In the genomic region with DNA sequence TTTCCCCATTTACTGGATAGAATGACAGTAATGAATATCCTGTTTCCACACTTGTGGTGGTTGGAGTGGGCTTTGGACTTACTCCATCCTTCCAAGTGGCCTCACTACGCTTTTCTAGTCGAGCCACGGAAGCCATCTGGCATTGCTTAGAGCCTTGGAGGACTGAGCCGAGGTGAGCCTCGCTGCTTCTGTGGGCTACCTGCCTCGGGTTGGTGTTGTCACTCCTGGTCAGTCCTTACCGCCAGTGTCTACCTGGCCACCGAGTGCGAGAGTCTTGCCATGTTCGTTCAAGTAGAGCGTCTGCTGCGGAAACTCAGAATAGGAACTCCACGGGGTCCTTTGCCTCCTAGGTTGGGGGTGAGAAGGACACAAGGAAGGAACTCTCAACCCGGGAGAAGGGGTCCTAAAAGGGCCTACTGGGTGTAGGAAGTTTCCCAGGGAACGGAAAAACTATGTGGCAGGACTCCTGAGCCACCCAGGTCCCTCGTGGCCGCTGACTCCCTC, we compare ENCODE assay signal across 10 mouse cellular contexts. TPM values are rescaled to one million over a fixed set of nuclear protein-coding genes. Genes with fewer than 3 reads are reported as not detected.
DNase-seq lines count a peak whose midpoint lies in the region; ATAC-seq and TF ChIP-seq lines count a peak whose summit lies in the region.
"Had no signal": no experiment of that assay in that cellular context is flagged by ENCODE, and none has a peak within 500 bp of the region (broad histone marks: within the 10 kb centered on the region; RNA-seq: fewer than 3 reads in every experiment).

No protein-coding gene starts in this region.

- no peaks in the 10 kb centered on the region for H3K27me3 ChIP-seq in CH12.LX (replicated peaks)
- peaks cover 60% of the 10 kb centered on the region for H3K27me3 ChIP-seq in forebrain, postnatal 0 days (ENCODE audit: insufficient read depth, low read length)
- H3K27me3 ChIP-seq in liver, embryonic 15.5 days = peaks cover 79% of the 10 kb centered on the region

- peak overlapping the region; percentile 27; the same call in 1 of the 2 replicates for H3K4me2 ChIP-seq in CH12.LX (ENCODE audit: insufficient read depth, low read depth, poor library complexity, severe bottlenecking)
- H3K4me2 ChIP-seq in forebrain, postnatal 0 days (ENCODE audit: low read depth) = peak overlapping the region; percentile 54
- peak overlapping the region; percentile 54 for H3K4me2 ChIP-seq in liver, embryonic 15.5 days

- in situ Hi-C loops in CH12.LX (cut with MboI; ENCODE audit: low pct_ligation_motif_present, low pct_unique_long_range_greater_than_20kb, low sequenced_read_pairs) = no loop called here

- TF ChIP-seq EP300 in CH12.LX (IDR thresholded peaks at IDR 0.05; ENCODE audit: low read length) = no peak

- peaks cover 0 to 2% of the 10 kb centered on the region in 2 experiments for H3K36me3 ChIP-seq in CH12.LX (replicated peaks in 1 of 2; ENCODE audit: control insufficient read depth in 1 of 2, insufficient read depth in 1 of 2, low read length in 1 of 2)
- H3K36me3 ChIP-seq in forebrain, postnatal 0 days (ENCODE audit: insufficient read depth) = no peaks in the 10 kb centered on the region
- no peaks in the 10 kb centered on the region for H3K36me3 ChIP-seq in liver, embryonic 15.5 days (replicated peaks)

- peaks cover 20 to 32% of the 10 kb centered on the region in 2 experiments for H3K4me1 ChIP-seq in CH12.LX (ENCODE audit: control insufficient read depth in 1 of 2, insufficient read depth in 2 of 2)
- 0 out of 2 replicates have a peak, but pooled peaks cover 3% of the 10 kb centered on the region for H3K4me1 ChIP-seq in forebrain, postnatal 0 days (ENCODE audit: insufficient read depth)
- H3K4me1 ChIP-seq in liver, embryonic 15.5 days (replicated peaks) = peaks cover 21% of the 10 kb centered on the region

- intact Hi-C loops in heart, postnatal 10 days (cut with DNase I) = loop anchor here (5.0 to 10.0 kb wide), 3 partner anchors 40 to 198 kb away; partner anchors contain the start of gene Tex22

- dilution Hi-C loops in CH12.LX (cut with MboI; ENCODE audit: extremely low pct_ligation_motif_present, extremely low pct_unique_long_range_greater_than_20kb, low sequenced_read_pairs) = no loop called here

- H3K9ac ChIP-seq in CH12.LX (ENCODE audit: insufficient read depth, low read depth) = no peak overlapping the region
- no peak overlapping the region for H3K9ac ChIP-seq in forebrain, postnatal 0 days
- H3K9ac ChIP-seq in liver, embryonic 15.5 days = no peak overlapping the region

- no peaks in the 10 kb centered on the region for H3K9me3 ChIP-seq in CH12.LX (replicated peaks; ENCODE audit: low read length)
- H3K9me3 ChIP-seq in forebrain, postnatal 0 days (ENCODE audit: low read length) = no peaks in the 10 kb centered on the region
- no peaks in the 10 kb centered on the region for H3K9me3 ChIP-seq in liver, embryonic 15.5 days (replicated peaks)

- no peak for ATAC-seq in forebrain, postnatal 0 days
- no peak for ATAC-seq in liver, embryonic 15.5 days (ENCODE audit: insufficient read depth)

- TF ChIP-seq POLR2A in CH12.LX (IDR thresholded peaks at IDR 0.05; ENCODE audit: low read depth, low read length) = no peak

- TF ChIP-seq CTCF in CH12.LX (conservative IDR thresholded peaks at IDR 0.05 in 1 of 2, IDR thresholded peaks at IDR 0.05 in 1 of 2; ENCODE audit: low read depth in 2 of 2, low read length in 2 of 2) = no peak
- TF ChIP-seq CTCF in forebrain, postnatal 0 days (IDR thresholded peaks at IDR 0.05; ENCODE audit: low read depth) = no peak

- H3K27ac ChIP-seq in CH12.LX (ENCODE audit: insufficient read depth, low read depth) = no peak overlapping the region
- no peak overlapping the region for H3K27ac ChIP-seq in forebrain, postnatal 0 days (ENCODE audit: low read depth, low read length)
- H3K27ac ChIP-seq in liver, embryonic 15.5 days (replicated peaks) = no peak overlapping the region

- no peak overlapping the region for H3K4me3 ChIP-seq in CH12.LX (replicated peaks in 1 of 3; ENCODE audit: low read depth in 2 of 3, low read length in 2 of 3, poor library complexity in 1 of 3)
- peak overlapping the region; percentile 33 for H3K4me3 ChIP-seq in forebrain, postnatal 0 days (ENCODE audit: low read depth, low read length)
- peak overlapping the region; percentile 18 for H3K4me3 ChIP-seq in liver, embryonic 15.5 days (replicated peaks)

- WGBS in forebrain, postnatal 0 days = 6% methylated on average over 17 of the region's 17 CpGs
- WGBS in liver, embryonic 15.5 days (ENCODE audit: insufficient replicate concordance) = 5% methylated on average over 17 of the region's 17 CpGs

- DNase-seq in heart, adult 11 months = peak; percentile 91
- DNase-seq in heart, postnatal 10 days = no peak
- DNase-seq in CH12.LX (ENCODE audit: extremely low read depth) = no peak
- DNase-seq in forebrain, postnatal 0 days = no peak
- no peak for DNase-seq in adrenal gland, adult 2 months
- DNase-seq in urinary bladder, adult 2 months (ENCODE audit: low spot score) = no peak
- DNase-seq in frontal cortex, postnatal 10 days (ENCODE audit: low spot score in 2 of 2) = no peak
- DNase-seq: cerebellum, adult 18-20 months had no signal

- no peak for TF ChIP-seq RAD21 in CH12.LX (IDR thresholded peaks at IDR 0.05; ENCODE audit: low read depth, low read length)

- no peaks in the 10 kb centered on the region for H3K79me2 ChIP-seq in CH12.LX (replicated peaks; ENCODE audit: control insufficient read depth, extremely low read depth, insufficient read depth, poor library complexity, severe bottlenecking)

TF ChIP-seq in CH12.LX, 34 proteins besides CTCF, POLR2A, EP300 and RAD21:
- TF ChIP-seq NRF1 (IDR thresholded peaks at IDR 0.05; ENCODE audit: low read depth, low read length) (no peak), RCOR1 (conservative IDR thresholded peaks at IDR 0.05; ENCODE audit: low read depth, low read length) (no peak)

RNA-seq across cellular contexts. Expression of gene Gpr132, which starts 9.1 kb away (rescaled TPM):
- under 1 TPM; 0.17 to 0.19 TPM for total RNA-seq in heart, postnatal 10 days (2021)
- 31.1 and 44.7 TPM in 2 replicates for total RNA-seq in CH12.LX (2012; rRNA removed)
- total RNA-seq in CH12.LX (2014; rRNA removed) = 19.4 and 24.4 TPM in 2 replicates
- polyA plus RNA-seq in CH12.LX (2012; ENCODE audit: insufficient read length, low read depth) = 50.9 and 62.1 TPM in 2 replicates
- 0.10 TPM in 1 of 2 replicates, not detected in the other for total RNA-seq in forebrain, postnatal 0 days (2014; rRNA removed)
- not detected in 2 replicates for polyA plus RNA-seq in forebrain, postnatal 0 days (2015; fragmentation: Nextera tagmentation; extraction: Ambion mirVana)
- 0.26 and 0.32 TPM in 2 replicates for polyA plus RNA-seq in liver, embryonic 15.5 days (2015; fragmentation: Nextera tagmentation; extraction: Ambion mirVana)
- under 1 TPM; 0.26 to 0.59 TPM for total RNA-seq in adrenal gland, adult 2 months (2021)
- 1.3 TPM in 2 replicates for polyA plus RNA-seq in adrenal gland, adult 2 months (2012; rRNA removed)
- 3.4 and 4.1 TPM in 2 replicates for polyA plus RNA-seq in urinary bladder, adult 2 months (2012; rRNA removed)
- total RNA-seq: layer of hippocampus, postnatal 14 days had no signal

RNA-seq across cellular contexts. Expression of gene Cdca4, which starts 47.9 kb away (rescaled TPM):
- 10 to 100 TPM; 13.7 to 16.6 TPM for total RNA-seq in heart, postnatal 10 days (2021)
- total RNA-seq in CH12.LX (2012; rRNA removed) (78.0 and 90.6 TPM in 2 replicates), CH12.LX (2014; rRNA removed) (111 and 128 TPM in 2 replicates)
- polyA plus RNA-seq in CH12.LX (2012; ENCODE audit: insufficient read length, low read depth) = 68.3 and 78.0 TPM in 2 replicates
- 28.8 and 31.3 TPM in 2 replicates for total RNA-seq in forebrain, postnatal 0 days (2014; rRNA removed)
- 29.7 and 33.0 TPM in 2 replicates for polyA plus RNA-seq in forebrain, postnatal 0 days (2015; fragmentation: Nextera tagmentation; extraction: Ambion mirVana)
- 62.9 and 67.0 TPM in 2 replicates for polyA plus RNA-seq in liver, embryonic 15.5 days (2015; fragmentation: Nextera tagmentation; extraction: Ambion mirVana)
- 10 to 100 TPM; 11.0 to 13.0 TPM for total RNA-seq in adrenal gland, adult 2 months (2021)
- polyA plus RNA-seq in adrenal gland, adult 2 months (2012; rRNA removed) = 8.1 and 9.4 TPM in 2 replicates
- polyA plus RNA-seq in urinary bladder, adult 2 months (2012; rRNA removed) = 17.0 and 22.2 TPM in 2 replicates

RNA-seq across cellular contexts. Expression of gene Jag2, which starts 52.5 kb away (rescaled TPM):
- 10 to 100 TPM; 36.1 to 38.5 TPM for total RNA-seq in heart, postnatal 10 days (2021)
- 3.8 and 7.6 TPM in 2 replicates for total RNA-seq in CH12.LX (2012; rRNA removed)
- total RNA-seq in CH12.LX (2014; rRNA removed) = 0.34 and 0.69 TPM in 2 replicates
- polyA plus RNA-seq in CH12.LX (2012; ENCODE audit: insufficient read length, low read depth) = 0.59 and 0.80 TPM in 2 replicates
- 66.9 and 69.4 TPM in 2 replicates for total RNA-seq in forebrain, postnatal 0 days (2014; rRNA removed)
- 5.5 and 7.9 TPM in 2 replicates for polyA plus RNA-seq in forebrain, postnatal 0 days (2015; fragmentation: Nextera tagmentation; extraction: Ambion mirVana)
- 0.21 and 0.32 TPM in 2 replicates for polyA plus RNA-seq in liver, embryonic 15.5 days (2015; fragmentation: Nextera tagmentation; extraction: Ambion mirVana)
- total RNA-seq in adrenal gland, adult 2 months (2021) = 1 to 10 TPM; 3.5 to 6.1 TPM
- 12.8 and 25.8 TPM in 2 replicates for polyA plus RNA-seq in adrenal gland, adult 2 months (2012; rRNA removed)
- polyA plus RNA-seq in urinary bladder, adult 2 months (2012; rRNA removed) = 42.7 and 62.7 TPM in 2 replicates

Comparison
In these comparisons a context has a peak if more than half of its experiments do, and no peak if none do; other contexts are left out.
1. H3K4me3 ChIP-seq: peak in forebrain, postnatal 0 days (single experiment) and liver, embryonic 15.5 days (single experiment); none in CH12.LX (0 of 3).
2. RNA of gene Gpr132, which starts 9.1 kb away (polyA plus RNA-seq): 50.9 to 62.1 TPM in CH12.LX; 3.4 to 4.1 TPM in urinary bladder, adult 2 months, 1.3 TPM in adrenal gland, adult 2 months, 0.26 to 0.32 TPM in liver, embryonic 15.5 days and not detected in forebrain, postnatal 0 days; every median in the first group is over 10 times any median in the second.
3. Peak in every context shown above with its lines, with median percentiles within 50 percentile points of each other: H3K4me2 ChIP-seq.